Mouse (Mus musculus): ENCODE data around the gene Cfd. TPM values are rescaled to one million over a fixed set of nuclear protein-coding genes. Genes with fewer than 3 reads are reported as not detected.
A peak's percentile ranks its signal among the peaks of the same experiment; 100 is the strongest.

Cfd gene
- total and polyA plus RNA-seq, 2 experiments from 2014 or later: not detected

DNA sequence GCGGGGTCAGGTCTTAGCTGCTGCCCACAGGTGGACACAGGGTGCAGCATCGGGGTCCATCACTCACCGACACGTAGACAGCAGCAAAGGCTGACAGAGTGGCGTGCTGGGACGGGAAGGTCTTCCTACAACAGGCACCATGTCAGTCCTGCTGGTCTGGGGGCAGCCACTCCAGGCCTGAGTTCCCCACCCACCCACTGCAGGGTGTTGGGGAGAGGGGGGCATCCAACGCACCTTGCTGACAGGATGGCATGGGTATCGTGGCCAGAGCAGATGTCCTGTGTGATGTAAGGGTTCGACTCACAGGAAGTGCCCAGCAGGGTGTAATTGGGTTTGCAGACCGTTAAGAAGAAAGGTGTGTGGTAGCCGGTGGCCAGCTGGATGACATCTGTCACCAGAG lies 24.1 kb upstream of the Cfd start:
- Histone ChIP-seq H3K4me3 (ENCODE audit: low read depth, low read length) (no peak overlapping the region), H3K9ac (replicated peaks; ENCODE audit: low read depth, low read length) (no peak overlapping the region), H3K9me3 (replicated peaks; ENCODE audit: control insufficient read depth, low read length) (no peaks in the 10 kb centered on the region), H3K27ac (ENCODE audit: low read depth) (no peak overlapping the region), H3K4me1 (ENCODE audit: control insufficient read depth, insufficient read depth) (no peaks in the 10 kb centered on the region), H3K36me3 (replicated peaks; ENCODE audit: control insufficient read depth, insufficient read depth, low read length) (peaks cover 28% of the 10 kb centered on the region), H3K4me2 (ENCODE audit: low read depth, low read length) (no peak overlapping the region), H3K27me3 (ENCODE audit: control insufficient read depth, insufficient read depth, low read length) (no peaks in the 10 kb centered on the region)
- TF ChIP-seq EP300 (IDR thresholded peaks at IDR 0.05; ENCODE audit: low read depth) (no peak), CTCF (IDR thresholded peaks at IDR 0.05; ENCODE audit: low read depth) (no peak)
- no peak for ATAC-seq (ENCODE audit: insufficient read depth, low read depth)
- DNase-seq (ENCODE audit: low spot score): no peak
- 80% methylated on average over 11 of the region's 11 CpGs for WGBS

DNA sequence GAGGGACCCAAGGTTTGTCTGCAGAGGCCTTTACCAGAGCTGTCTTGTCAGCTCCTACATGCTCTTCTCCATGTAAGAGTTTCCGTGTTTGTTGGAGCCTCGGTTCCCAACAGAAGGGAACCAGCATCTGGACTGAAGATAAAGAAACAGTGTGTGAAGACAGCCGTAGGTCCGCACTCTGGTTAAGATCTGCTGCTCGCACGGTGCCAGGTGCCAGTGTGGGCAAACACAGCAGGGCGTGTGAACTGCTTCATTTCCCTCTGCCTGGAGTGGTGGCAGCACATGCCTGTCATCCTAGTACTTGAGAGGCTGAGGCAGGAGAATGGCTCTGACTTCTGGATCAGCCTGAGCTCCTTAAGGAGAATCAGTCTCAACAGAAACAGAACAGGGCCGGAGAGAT lies 18.8 kb upstream of the Cfd start:
- H3K4me2 ChIP-seq (ENCODE audit: low read depth, low read length): no peak overlapping the region
- ATAC-seq (ENCODE audit: insufficient read depth, low read depth) (no peak), DNase-seq (ENCODE audit: low spot score) (no peak)

DNA sequence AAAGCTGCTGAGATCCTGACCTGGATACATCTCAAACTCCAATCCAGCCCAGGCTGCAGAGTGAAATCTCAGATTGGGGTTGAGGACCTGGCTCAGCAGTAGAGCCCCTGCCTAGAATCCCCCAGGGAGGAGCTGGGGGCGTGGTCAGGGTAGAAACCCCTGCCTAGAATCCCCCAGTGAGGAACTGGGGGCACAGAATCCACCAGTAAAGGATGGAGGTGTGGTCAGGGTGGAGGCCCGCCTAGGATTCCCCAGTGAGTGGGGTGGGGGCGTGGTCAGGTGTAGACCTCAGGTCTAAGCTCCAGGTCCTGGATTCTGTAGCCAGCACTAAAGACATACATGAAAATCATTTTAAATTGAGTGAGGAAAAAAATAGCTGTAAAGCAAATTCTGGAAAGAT lies 17.8 kb upstream of the Cfd start:
- no peak for TF ChIP-seq CTCF (IDR thresholded peaks at IDR 0.05; ENCODE audit: low read depth)
- TF ChIP-seq EP300 (IDR thresholded peaks at IDR 0.05; ENCODE audit: low read depth): no peak
- H3K27ac ChIP-seq (ENCODE audit: low read depth): no peak overlapping the region
- H3K9ac ChIP-seq (replicated peaks; ENCODE audit: low read depth, low read length): no peak overlapping the region
- H3K27me3 ChIP-seq (ENCODE audit: control insufficient read depth, insufficient read depth, low read length): peaks cover 7% of the 10 kb centered on the region; the same call in 1 of the 2 replicates
- H3K36me3 ChIP-seq (replicated peaks; ENCODE audit: control insufficient read depth, insufficient read depth, low read length): no peaks in the 10 kb centered on the region
- H3K4me1 ChIP-seq (ENCODE audit: control insufficient read depth, insufficient read depth): no peaks in the 10 kb centered on the region
- H3K4me3 ChIP-seq (ENCODE audit: low read depth, low read length): no peak overlapping the region
- 53% methylated on average over 3 of the region's 3 CpGs for WGBS
- H3K4me2 ChIP-seq (ENCODE audit: low read depth, low read length): no peak overlapping the region
- ATAC-seq (ENCODE audit: insufficient read depth, low read depth): no peak
- H3K9me3 ChIP-seq (replicated peaks; ENCODE audit: control insufficient read depth, low read length): no peaks in the 10 kb centered on the region
- DNase-seq (ENCODE audit: low spot score): no peak

More for the DNA sequence above, 18.8 kb upstream of the Cfd start:
- WGBS: 84% methylated on average over 8 of the region's 8 CpGs
- H3K36me3 ChIP-seq (replicated peaks; ENCODE audit: control insufficient read depth, insufficient read depth, low read length): no peaks in the 10 kb centered on the region
- peaks cover 7% of the 10 kb centered on the region; the same call in 1 of the 2 replicates for H3K27me3 ChIP-seq (ENCODE audit: control insufficient read depth, insufficient read depth, low read length)
- H3K9me3 ChIP-seq (replicated peaks; ENCODE audit: control insufficient read depth, low read length): no peaks in the 10 kb centered on the region
- no peak overlapping the region for H3K4me3 ChIP-seq (ENCODE audit: low read depth, low read length)
- H3K4me1 ChIP-seq (ENCODE audit: control insufficient read depth, insufficient read depth): no peaks in the 10 kb centered on the region
- no peak overlapping the region for H3K27ac ChIP-seq (ENCODE audit: low read depth)
- TF ChIP-seq EP300 (IDR thresholded peaks at IDR 0.05; ENCODE audit: low read depth): no peak
- TF ChIP-seq CTCF (IDR thresholded peaks at IDR 0.05; ENCODE audit: low read depth): no peak
- no peak overlapping the region for H3K9ac ChIP-seq (replicated peaks; ENCODE audit: low read depth, low read length)

DNA sequence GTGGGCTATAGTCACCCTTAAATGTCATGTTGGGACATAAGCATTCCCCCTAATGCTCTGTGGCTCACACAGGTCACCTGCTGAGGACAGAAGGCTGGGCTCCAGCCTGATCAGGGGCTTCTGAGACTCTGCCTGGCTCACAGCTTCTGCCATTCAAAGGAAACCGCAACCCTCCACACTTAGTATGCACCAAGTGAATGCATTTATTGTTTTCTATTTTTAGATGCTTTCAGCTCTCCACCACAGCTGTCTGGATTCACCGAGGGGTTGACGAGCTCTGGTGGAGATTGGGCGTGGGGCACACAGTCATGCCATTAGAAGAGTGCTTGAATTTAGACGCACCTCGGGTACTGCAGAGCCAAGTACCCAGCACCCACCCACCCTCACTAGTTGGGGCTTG lies 17.3 kb upstream of the Cfd start:
- Histone ChIP-seq H3K27me3 (ENCODE audit: control insufficient read depth, insufficient read depth, low read length) (peaks cover 7% of the 10 kb centered on the region; the same call in 1 of the 2 replicates), H3K36me3 (replicated peaks; ENCODE audit: control insufficient read depth, insufficient read depth, low read length) (no peaks in the 10 kb centered on the region), H3K9ac (replicated peaks; ENCODE audit: low read depth, low read length) (no peak overlapping the region), H3K9me3 (replicated peaks; ENCODE audit: control insufficient read depth, low read length) (no peaks in the 10 kb centered on the region), H3K4me1 (ENCODE audit: control insufficient read depth, insufficient read depth) (no peaks in the 10 kb centered on the region), H3K4me3 (ENCODE audit: low read depth, low read length) (no peak overlapping the region), H3K4me2 (ENCODE audit: low read depth, low read length) (no peak overlapping the region), H3K27ac (ENCODE audit: low read depth) (no peak overlapping the region)
- WGBS: 10% methylated on average over 6 of the region's 6 CpGs
- DNase-seq (ENCODE audit: low spot score) (no peak), ATAC-seq (ENCODE audit: insufficient read depth, low read depth) (no peak)
- no peak for TF ChIP-seq CTCF (IDR thresholded peaks at IDR 0.05; ENCODE audit: low read depth)
- TF ChIP-seq EP300 (IDR thresholded peaks at IDR 0.05; ENCODE audit: low read depth): no peak

DNA sequence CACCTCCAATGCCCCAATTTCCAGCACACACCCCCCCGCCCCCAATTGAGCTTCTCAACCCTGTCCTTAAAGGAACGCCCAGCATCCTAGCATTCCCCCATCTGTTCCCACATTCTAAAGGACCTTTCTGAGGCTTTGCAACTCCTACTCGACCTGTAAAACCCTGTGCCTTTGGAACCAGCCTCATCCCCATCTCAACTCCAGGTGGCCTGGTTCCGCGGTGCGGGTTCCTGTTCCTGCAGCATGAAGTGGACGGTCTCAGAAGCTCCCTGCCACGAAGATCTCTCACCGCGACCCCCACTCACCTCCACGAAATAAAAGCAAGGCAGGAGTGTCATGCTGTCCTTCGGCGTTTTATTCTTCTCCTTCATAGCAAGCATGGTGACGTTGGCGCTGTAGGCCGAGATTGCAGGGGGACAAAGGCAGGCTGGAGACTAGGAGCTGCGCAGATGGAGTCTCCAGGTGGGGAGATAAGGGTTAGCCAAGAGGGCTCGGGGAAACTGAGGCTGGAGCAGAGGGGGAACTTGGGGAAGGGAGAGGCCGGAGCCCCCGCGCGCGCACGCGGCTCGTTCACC lies 16.9 kb upstream of the Cfd start:
- DNase-seq (ENCODE audit: low spot score) (no peak), ATAC-seq (ENCODE audit: insufficient read depth, low read depth) (no peak)
- WGBS: 3% methylated on average over 26 of the region's 26 CpGs
- H3K27ac ChIP-seq (ENCODE audit: low read depth): no peak overlapping the region
- H3K9me3 ChIP-seq (replicated peaks; ENCODE audit: control insufficient read depth, low read length): no peaks in the 10 kb centered on the region
- H3K27me3 ChIP-seq (ENCODE audit: control insufficient read depth, insufficient read depth, low read length): peaks cover 7% of the 10 kb centered on the region; the same call in 1 of the 2 replicates
- H3K9ac ChIP-seq (replicated peaks; ENCODE audit: low read depth, low read length): peak overlapping the region; percentile 52
- TF ChIP-seq EP300 (IDR thresholded peaks at IDR 0.05; ENCODE audit: low read depth) (no peak), CTCF (IDR thresholded peaks at IDR 0.05; ENCODE audit: low read depth) (no peak)
- H3K4me2 ChIP-seq (ENCODE audit: low read depth, low read length): peak overlapping the region; percentile 93
- H3K4me1 ChIP-seq (ENCODE audit: control insufficient read depth, insufficient read depth): no peaks in the 10 kb centered on the region
- no peaks in the 10 kb centered on the region for H3K36me3 ChIP-seq (replicated peaks; ENCODE audit: control insufficient read depth, insufficient read depth, low read length)
- H3K4me3 ChIP-seq (ENCODE audit: low read depth, low read length): peak overlapping the region; percentile 59

Measured in heart, postnatal 0 days (tissue).